Mouse (Mus musculus) adrenal gland, postnatal 25 days (tissue): Measurements from ENCODE around the gene Dhx38. TPM values are rescaled to one million over a fixed set of nuclear protein-coding genes. Genes with fewer than 3 reads are reported as not detected.

ENCODE experiments used
- DNase-seq: peaks from one replicate; pipeline ENCODE4 v3.0.0; 2021; ENCODE audit warnings: mixed read lengths
- long read RNA-seq: library from polyadenylated mRNA; stranded (forward); transcript quantifications from one replicate; pipeline ENCODE4 v2.0.0, GENCODE M21; 2021
- total RNA-seq: library from RNA; stranded (reverse); gene quantifications from 2 replicates; pipeline ENCODE4 v1.2.3, GENCODE M21; 2021

Gene Dhx38
- total RNA-seq = 27.9 and 29.1 TPM in 2 replicates
- long read RNA-seq, full-length matches to known transcripts = 3 of 28 reads
- long read RNA-seq, partial matches to known transcripts = 16 of 28 reads
- long read RNA-seq, other reads (novel, unspliced or antisense) = 9 of 28 reads

DNA sequence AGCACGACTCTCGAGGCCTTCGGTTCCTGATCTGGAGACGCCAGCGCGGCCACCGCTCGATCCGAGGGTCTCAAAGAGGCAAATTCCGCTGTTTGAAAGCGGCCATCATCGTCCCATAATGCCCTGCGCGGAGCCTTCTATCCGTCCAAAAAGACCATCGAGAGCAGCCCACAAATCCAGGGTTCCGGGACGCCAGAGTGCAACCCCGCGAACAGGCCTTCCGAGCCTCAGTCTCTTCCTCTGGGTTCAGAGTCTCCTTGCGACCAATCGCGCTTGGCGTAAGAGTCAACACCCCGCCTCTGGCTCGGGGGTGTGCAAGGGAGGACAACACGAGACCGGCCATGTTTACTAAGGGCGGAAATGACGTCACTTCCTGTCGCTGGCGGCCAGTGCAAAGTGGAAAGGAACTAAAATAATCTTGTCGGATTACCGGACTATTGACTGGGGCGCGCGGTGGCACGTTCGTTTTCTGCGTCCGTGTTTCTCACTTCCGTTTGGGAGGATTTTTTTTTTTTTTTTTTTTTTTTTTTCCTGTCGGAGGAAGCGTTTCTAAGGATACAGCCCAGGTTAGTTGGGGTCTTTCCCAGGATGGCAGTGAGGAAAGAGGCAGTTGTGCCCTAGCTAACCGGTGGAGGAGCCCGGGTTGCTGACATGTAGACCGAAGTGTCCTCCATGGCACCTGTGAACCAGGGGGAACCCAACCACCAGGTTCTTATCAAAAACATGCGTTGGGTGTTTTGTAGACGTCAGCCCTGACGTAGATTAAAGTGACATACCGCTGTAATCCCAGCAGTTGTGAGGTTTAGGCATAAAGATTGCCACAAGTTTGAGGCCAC lies at the start of gene Dhx38, which contains the start of gene Txnl4b:
Gene Dhx38, minus strand, starts transcription at position 364 of the 836 bp plus-strand sequence.
Gene Txnl4b, plus strand, starts transcription at position 395 of the 836 bp plus-strand sequence.
- peak; percentile 96 for DNase-seq

DNA sequence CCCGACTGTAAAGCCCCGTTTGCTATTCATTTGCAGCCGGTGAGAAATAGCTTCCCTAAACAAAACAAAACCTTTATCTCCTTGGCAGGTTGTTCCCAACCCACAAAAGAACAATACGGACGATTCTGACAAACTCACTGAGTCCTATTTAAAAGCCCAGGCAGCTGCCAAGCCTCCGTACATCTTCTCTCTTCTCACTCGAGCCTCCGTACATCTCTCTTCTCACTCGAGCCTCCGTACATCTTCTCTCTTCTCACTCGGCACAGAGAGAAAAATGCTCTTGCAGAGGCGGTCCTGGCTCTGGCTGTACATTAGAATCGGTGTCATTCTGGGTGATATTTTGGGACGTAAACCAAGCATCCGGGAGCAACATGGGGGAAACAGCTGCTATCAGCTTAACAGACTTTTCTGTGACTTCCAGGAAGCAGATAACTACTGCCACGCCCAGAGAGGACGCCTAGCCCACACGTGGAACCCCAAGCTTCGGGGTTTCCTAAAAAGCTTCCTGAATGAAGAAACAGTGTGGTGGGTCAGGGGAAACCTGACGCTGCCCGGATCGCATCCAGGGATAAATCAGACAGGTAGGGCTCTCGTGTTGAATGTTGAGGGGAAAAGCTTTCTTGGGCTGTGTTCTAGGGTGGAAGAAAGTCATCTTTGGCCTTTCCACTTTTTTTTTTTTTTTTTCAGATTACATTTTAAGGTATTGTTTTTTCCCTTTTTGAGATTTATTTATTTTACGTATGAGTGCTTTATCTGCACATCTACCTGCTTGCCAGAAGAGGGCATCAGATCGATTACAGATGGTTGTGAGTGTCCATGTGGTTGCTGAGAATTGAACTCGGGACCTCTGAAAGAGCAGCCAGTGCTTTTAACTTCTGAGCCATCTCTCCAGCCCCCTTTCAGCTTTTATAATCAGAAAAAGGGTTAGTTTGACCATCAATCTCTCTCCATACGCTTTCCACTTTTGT lies 48.9 kb upstream of the Dhx38 start, which contains the start of gene Pkd1l3:
Gene Pkd1l3, plus strand, starts transcription at position 275 of the 968 bp plus-strand sequence.
- no peak for DNase-seq

- DNase-seq = no peak
These were observed 43.5 kb upstream of the Dhx38 start for GRCm38 (mm10) chr8:109609153-109609502.

- DNase-seq = peak; percentile 96
These were observed 42.9 kb upstream of the Dhx38 start, which contains the start of gene Dhodh for GRCm38 (mm10) chr8:109608271-109609152. TSS of gene Dhodh (minus strand) at chr8:109608673.

- no peak for DNase-seq
These were observed 42.0 kb upstream of the Dhx38 start for GRCm38 (mm10) chr8:109607650-109608049.

- no peak for DNase-seq
These were observed 41.1 kb upstream of the Dhx38 start for GRCm38 (mm10) chr8:109606725-109607124.

DNA sequence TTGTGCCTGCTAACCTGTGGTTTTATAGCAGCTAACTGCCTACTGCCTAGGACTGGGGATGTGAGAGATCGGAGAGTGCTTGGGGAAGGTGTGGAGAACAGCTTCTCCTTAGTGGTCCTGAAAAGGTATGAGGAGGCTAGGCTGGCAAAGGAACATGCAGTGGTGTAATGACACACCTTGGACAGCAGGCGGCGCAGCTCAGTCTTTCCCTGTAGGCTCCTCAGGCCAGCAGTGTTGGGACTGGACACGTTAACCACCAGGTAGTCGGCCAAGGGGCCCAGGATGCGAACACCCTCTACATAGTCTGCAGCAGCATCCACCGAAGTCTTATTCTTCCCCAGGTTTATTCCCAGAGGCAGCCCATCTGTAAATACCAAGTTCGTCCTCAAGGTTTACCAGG lies 30.2 kb upstream of the Dhx38 start:
- DNase-seq = peak; percentile 59

- DNase-seq = no peak
These were observed 27.6 kb upstream of the Dhx38 start for GRCm38 (mm10) chr8:109593117-109593788.

DNA sequence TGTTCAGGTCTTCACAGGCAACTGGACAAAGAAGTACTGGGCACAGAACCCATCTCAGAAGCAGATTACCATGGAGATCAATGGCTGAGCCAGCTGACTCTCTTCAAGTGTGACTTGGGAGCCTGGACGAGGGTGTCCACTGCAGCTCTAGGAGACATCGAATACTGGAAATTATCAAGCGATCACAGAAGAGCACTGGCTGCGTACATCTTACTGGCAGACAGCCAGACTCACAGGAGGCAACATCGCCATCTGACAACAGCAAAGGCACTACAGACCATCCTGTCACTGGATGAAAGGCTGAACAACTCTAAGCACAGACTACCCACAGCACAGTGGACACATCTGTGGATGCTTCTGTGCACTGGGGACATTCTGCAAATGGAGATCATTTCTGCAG lies 26.5 kb upstream of the Dhx38 start:
- no peak for DNase-seq

DNA sequence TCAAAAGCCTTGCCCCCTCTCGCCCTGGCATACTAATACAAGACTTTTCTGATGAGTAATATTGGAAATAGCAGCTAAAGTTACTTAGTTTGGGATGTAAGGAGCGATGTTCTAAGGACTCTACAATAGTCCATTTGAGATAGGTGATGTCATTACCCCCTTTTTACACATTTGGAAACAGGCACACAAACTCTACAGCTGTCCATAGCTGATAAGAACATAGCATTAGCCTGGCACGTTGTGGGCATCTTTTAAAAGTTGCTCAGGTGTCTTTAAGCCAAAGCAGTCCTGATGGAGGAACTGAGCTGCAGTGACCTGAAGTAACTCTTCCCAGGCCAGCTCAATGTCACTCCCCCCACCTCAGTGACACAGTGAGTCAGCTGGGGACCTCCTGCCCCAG lies 25.7 kb upstream of the Dhx38 start:
- DNase-seq = no peak

DNA sequence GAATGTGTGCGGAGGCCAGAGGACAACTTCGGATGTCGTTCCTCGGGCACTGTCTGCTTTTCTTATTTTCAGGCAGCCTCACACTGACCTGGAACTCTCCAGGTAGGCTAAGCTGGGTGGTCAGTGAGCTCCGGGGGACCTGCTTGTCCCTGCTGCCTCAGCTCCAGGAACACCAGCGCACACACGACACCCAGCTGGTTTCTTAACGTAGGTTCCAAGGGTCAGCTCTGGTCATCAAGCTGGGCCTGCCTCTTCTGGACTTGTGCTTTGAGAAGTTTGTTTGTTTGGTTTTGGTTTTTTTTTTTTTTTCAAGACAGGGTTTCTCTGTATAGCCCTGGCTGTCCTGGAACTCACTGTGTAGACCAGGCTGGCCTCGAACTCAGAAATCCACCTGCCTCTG lies 25.2 kb upstream of the Dhx38 start:
- DNase-seq = no peak

GRCm38 (mm10) chr8:109586972-109587504 lies 21.4 kb upstream of the Dhx38 start:
- DNase-seq = no peak

GRCm38 (mm10) chr8:109585652-109586051 lies 20.0 kb upstream of the Dhx38 start:
- DNase-seq = no peak

GRCm38 (mm10) chr8:109584830-109585229 lies 19.2 kb upstream of the Dhx38 start:
- DNase-seq = no peak

DNA sequence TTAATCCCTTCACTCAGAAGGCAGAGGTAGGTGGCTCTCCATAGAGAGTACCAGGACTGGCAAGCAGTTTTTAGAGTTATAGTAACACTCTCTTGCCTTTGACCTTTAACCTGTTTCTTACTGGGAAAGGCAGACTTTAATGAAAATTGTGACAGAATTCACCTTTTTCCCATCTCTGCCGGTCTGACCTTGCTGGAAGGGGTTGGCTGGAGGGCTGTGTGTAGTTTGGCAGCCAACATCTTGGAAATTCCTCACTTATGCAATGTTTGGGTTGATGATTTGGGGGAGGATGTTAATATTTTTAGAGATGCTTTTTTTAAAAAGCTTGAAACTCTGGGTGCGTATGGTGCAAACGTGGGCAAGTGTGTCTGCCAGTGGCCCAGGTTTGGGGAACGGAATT lies 18.6 kb upstream of the Dhx38 start:
- no peak for DNase-seq

DNA sequence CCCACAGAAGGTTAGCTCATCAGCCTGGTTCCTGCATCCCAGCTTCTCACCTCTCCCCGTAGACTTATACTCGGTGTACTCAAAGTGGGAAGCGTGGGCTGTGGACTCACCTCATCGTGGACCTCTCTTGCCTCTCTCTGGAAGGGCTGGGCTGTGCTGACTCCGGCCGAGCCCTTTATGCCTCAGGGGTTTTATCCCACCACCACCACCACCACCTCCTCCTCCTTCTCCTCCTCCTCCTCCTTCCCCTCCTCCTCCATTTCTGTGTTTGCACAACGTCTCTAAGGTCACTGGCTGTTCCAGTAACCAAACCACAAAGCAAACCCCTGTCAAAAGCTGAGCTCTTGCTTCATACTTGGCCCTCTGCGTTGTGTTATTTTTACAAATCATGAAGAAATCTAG lies 13.2 kb upstream of the Dhx38 start, which contains the start of gene Hp:
Gene Hp, minus strand, starts transcription at position 273 of the 402 bp plus-strand sequence.
- DNase-seq = no peak

DNA sequence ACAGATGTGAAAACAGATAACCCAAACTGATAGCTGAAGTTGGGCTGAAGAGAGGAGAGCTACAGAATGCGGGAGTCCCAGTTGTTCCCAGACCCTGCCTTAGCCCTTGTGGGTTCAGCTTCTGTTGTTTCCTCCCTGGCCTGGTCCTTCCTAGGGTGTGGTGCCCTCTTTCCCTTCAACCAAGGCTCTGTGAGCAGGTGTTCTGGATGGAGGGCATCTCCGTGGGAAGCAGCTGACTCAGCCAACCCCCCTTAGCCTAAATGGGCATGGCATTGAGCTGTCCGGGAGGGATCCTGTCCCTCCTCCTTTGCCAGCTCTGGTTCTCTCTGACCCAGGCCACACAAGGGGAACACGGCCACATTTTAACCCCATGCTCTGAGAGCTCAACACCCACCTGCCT lies 10.7 kb upstream of the Dhx38 start:
- no peak for DNase-seq

GRCm38 (mm10) chr8:109571139-109571538 lies 5.5 kb upstream of the Dhx38 start:
- DNase-seq = no peak

- no peak for DNase-seq
These were observed 895 bp downstream of the Dhx38 start for GRCm38 (mm10) chr8:109564766-109565165.

DNA sequence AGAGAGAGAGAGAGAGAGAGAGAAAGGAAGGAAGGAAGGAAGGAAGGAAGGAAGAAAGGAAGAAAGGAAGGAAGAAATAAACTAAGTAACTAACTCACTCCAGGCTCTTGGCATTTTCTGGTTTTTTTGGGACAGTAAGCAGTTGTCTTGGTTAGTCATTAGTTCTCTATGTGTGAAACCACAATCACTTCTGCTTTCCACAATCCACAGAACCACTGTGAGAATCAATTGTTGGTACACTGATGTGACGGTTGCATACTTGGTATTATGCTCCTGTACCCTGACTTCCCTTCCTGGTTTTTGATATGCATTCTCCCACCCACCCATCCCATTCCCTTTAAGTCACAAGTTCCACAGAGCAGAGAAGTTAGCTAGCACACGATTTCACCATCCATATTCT lies 1.8 kb downstream of the Dhx38 start:
- DNase-seq = no peak

DNA sequence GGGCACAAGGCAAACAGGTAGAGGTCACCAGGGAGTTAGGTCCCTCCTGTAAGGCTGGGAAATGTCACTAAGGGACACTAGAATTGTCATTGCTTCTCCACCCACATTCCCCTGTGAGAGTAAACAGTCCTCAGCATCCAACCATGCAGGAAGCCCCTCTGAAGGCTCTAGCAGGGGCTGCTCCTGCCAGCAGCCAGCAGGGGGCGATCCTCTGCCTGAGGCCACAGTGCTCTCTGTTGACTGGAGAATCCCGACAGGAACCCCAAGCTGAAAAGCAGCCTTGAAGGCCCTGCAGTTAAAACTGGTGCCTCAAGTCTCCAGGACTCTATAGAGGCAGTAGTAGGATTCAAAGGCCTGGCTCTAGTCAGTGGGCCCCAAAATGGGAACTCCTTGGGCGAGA lies 14.0 kb downstream of the Dhx38 start:
- no peak for DNase-seq
